Mouse (Mus musculus) midbrain, postnatal 0 days (tissue): Measurements from ENCODE around the gene Dmrtc1b. TPM values are rescaled to one million over a fixed set of nuclear protein-coding genes. Genes with fewer than 3 reads are reported as not detected.
A peak's percentile ranks its signal among the peaks of the same experiment; 100 is the strongest.
"Not testable (repeated sequence)": the region's sequence is repeated elsewhere in the genome, so short reads cannot be mapped to it uniquely, and the experiment has no call there.

Experiments
- ATAC-seq: fragments of 200-750 bp; cut with Nextera tagmentation; 2 replicates; pipeline ENCODE4 v1.8.0; 2017; ENCODE audit warnings: moderate number of reproducible peaks, mild to moderate bottlenecking, moderate TSS enrichment, moderate library complexity; ENCODE audit not compliant: low FRiP score
- DNase-seq: peaks from one replicate; pipeline ENCODE4 v3.0.0-alpha.2; 2015; ENCODE audit warnings: low spot score
- H3K27ac ChIP-seq: fragments of 300-500 bp; sonication (generic); 2 replicates; pipeline ENCODE4 v1.5.1; 2014; ENCODE audit warnings: low read depth, mild to moderate bottlenecking, low read length, mixed read lengths
- H3K27me3 ChIP-seq: fragments of 300-500 bp; sonication (generic); 2 replicates; pipeline ENCODE4 v1.6.1; 2014; ENCODE audit warnings: low read length, control low read depth, mixed read lengths; ENCODE audit not compliant: insufficient read depth
- H3K36me3 ChIP-seq: fragments of 300-500 bp; sonication (generic); 2 replicates; pipeline ENCODE4 v1.6.1; 2014; ENCODE audit warnings: low read length, control low read depth, mixed read lengths; ENCODE audit not compliant: insufficient read depth
- H3K4me1 ChIP-seq: fragments of 300-500 bp; sonication (generic); 2 replicates; pipeline ENCODE4 v1.6.1; 2014; ENCODE audit warnings: mild to moderate bottlenecking, control low read depth, antibody characterized with exemption, low read length, mixed read lengths; ENCODE audit not compliant: insufficient read depth
- H3K4me2 ChIP-seq: fragments of 300-500 bp; sonication (generic); 2 replicates; pipeline ENCODE4 v1.6.1; 2014; ENCODE audit warnings: low read depth, mild to moderate bottlenecking, low read length, mixed read lengths; ENCODE audit not compliant: poor library complexity, severe bottlenecking
- H3K4me3 ChIP-seq: fragments of 300-500 bp; sonication (generic); 2 replicates; pipeline ENCODE4 v1.5.1; 2014; ENCODE audit warnings: low read depth, mild to moderate bottlenecking, low read length, moderate library complexity
- H3K9ac ChIP-seq: fragments of 300-500 bp; sonication (generic); replicated peaks from 2 replicates; pipeline ENCODE4 v1.6.1; 2014; ENCODE audit warnings: mild to moderate bottlenecking, low read length, moderate library complexity, mixed read lengths; ENCODE audit not compliant: poor library complexity, severe bottlenecking
- H3K9me3 ChIP-seq: fragments of 300-500 bp; sonication (generic); 2 replicates; pipeline ENCODE4 v1.6.1; 2016; ENCODE audit warnings: low read length, control low read depth
- CTCF ChIP-seq: IDR thresholded peaks from 2 replicates; pipeline ENCODE4 v1.5.1; 2016; ENCODE audit warnings: antibody characterized with exemption, mild to moderate bottlenecking
- WGBS: fragments of 180-500 bp; shearing (Covaris S2); extraction: QIAGEN DNeasy Blood & Tissue Kit; methylation state at CpG from one replicate; pipeline ENCODE4 v1.1.7; 2014; 5-methylcytosine and 5-hydroxymethylcytosine counted together
- polyA plus RNA-seq: library from polyadenylated mRNA; unstranded; fragments of >200 nt; fragmentation: Nextera tagmentation; extraction: Ambion mirVana; gene quantifications from 2 replicates; pipeline ENCODE4 v1.2.1, GENCODE M21; 2015
- total RNA-seq: library from RNA; depleted of rRNA; stranded (reverse); fragments of >200 nt; gene quantifications from 2 replicates; pipeline ENCODE4 v1.2.3, GENCODE M21; 2014; rRNA removed

Gene Dmrtc1b
- total RNA-seq, result not detected in 2 replicates
- polyA plus RNA-seq, result not detected in 2 replicates

DNA sequence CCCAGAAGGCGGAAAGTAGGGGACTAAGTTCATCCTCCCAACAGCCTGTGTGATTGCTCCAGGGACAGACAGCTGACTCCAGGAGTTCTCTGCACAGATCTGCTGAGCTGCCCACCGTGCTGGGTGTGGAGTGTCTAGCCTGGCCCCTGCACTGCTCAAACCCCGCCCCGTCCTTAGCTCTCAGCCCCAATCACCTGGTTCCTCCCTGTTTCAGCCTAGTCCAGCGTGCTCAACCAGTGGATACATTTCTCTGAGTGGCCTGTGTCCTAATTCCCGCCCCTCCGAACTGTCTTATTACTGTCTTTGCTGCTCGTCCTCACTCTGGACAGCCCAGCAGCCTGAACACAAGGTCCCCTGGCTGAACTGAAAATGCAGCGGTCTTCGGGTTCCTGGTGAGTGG lies at the start of gene Dmrtc1b, which contains the start of gene Gm9112:
Dmrtc1b (plus strand) TSS at position 331 of the 400 bp plus-strand sequence.
Gm9112 (minus strand) TSS at position 101 of the 400 bp plus-strand sequence.
- 76% methylated on average over 7 of the region's 10 CpGs for WGBS
- not testable (repeated sequence) for H3K27ac ChIP-seq, H3K9ac ChIP-seq, H3K4me1 ChIP-seq, DNase-seq, H3K4me3 ChIP-seq, H3K4me2 ChIP-seq, H3K27me3 ChIP-seq, ATAC-seq, H3K9me3 ChIP-seq, H3K36me3 ChIP-seq

DNA sequence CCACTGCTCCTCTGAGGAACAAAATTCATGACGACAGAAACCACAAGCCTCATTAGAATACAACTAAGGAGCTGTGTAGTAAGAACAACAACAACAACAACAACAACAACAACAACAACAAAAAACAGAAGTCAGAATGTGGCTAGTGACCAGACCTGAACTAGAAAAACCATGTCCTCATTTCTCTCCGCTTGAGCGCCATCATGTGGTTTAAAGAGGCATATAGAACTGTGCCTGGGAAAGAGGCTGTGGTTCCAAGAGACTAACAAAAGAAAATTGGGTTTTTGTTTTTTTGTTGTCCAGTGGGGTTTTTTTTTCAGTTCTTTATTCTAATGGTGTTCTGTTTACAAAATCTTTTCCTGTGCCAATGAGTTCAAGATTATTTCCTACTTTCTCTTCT lies 47.0 kb upstream of the Dmrtc1b start:
- Histone ChIP-seq H3K4me2 (no peak overlapping the region), H3K9me3 (no peaks in the 10 kb centered on the region), H3K27me3 (no peaks in the 10 kb centered on the region; the same call in 1 of the 2 replicates), H3K27ac (no peak overlapping the region), H3K9ac (no peak overlapping the region), H3K4me3 (no peak overlapping the region), H3K4me1 (no peaks in the 10 kb centered on the region), H3K36me3 (no peaks in the 10 kb centered on the region)
- DNase-seq, result no peak
- TF ChIP-seq CTCF, result peak; percentile 37; the same call in 1 of the 2 replicates
- 22% methylated on average over 3 of the region's 3 CpGs for WGBS
- ATAC-seq, result no peak

DNA sequence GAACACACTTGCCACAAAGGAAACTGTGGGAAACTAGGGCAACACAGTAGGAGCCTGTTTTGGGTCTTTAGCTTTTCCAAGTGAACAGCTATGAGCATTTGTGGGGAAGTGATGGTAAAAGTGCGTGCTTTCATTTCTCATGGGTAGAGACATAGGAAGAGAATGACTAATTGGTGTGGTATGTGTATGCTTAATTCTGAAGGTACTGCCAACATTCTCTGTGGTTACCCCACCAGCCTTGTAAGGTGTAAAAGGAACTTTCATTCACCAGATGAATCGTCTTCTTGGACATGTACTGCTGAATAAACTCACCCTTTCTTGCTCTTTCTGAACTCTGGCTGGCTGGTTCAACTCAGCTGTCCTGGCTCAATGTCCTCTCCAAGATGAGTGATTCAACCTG lies 41.0 kb upstream of the Dmrtc1b start:
- TF ChIP-seq CTCF, result no peak
- DNase-seq, result no peak
- Histone ChIP-seq H3K27me3 (no peaks in the 10 kb centered on the region), H3K4me3 (no peak overlapping the region), H3K4me2 (no peak overlapping the region), H3K4me1 (no peaks in the 10 kb centered on the region), H3K36me3 (no peaks in the 10 kb centered on the region), H3K27ac (no peak overlapping the region), H3K9ac (no peak overlapping the region), H3K9me3 (no peaks in the 10 kb centered on the region)
- no peak for ATAC-seq
- WGBS, result 88% methylated on average over 2 of the region's 2 CpGs

DNA sequence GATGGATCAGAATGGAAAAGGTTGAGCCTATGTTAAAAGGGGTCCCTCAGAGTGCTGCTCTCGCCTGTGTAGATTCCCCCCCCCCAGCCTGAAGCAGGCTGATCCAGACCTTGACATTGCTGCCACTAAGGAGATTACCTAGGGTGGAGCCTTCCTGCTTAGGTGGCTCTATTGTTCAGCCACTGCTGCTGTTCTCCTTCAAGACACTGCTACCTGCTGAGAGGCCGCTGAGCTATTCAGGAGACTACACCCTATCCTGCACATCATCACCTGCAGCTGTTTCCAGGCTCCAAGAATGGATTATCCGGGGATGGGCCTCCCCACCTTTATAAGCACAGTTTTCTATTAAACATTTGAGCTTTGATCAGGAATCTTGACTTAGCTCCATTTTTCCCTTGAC lies 23.0 kb upstream of the Dmrtc1b start:
- H3K27me3 ChIP-seq, H3K4me2 ChIP-seq, H3K9ac ChIP-seq, DNase-seq, H3K36me3 ChIP-seq, H3K4me3 ChIP-seq, H3K27ac ChIP-seq, H3K9me3 ChIP-seq, H3K4me1 ChIP-seq, ATAC-seq: not testable (repeated sequence)
- WGBS, result 45% methylated on average over 3 of the region's 3 CpGs

DNA sequence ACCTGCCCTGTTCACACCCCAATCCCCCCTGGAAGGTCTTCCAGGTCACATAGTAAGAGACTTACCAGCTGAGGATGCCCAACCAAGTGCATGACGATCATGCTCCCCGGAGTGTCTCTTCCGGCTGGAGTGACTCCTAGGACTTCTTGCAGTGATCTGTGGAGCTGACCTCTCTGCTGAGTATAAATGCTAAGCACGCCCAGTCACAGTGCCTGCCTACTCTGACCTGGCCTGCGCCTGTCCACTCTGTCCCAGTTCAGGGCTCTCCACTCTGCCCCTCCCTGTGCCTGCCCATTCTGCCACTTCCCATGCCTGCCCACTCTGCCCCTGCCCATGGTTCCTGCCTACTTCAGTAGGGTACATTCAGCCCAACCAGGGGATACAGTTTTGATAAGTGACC lies 20.8 kb upstream of the Dmrtc1b start, which contains the start of gene Gm3880:
Gm3880 (minus strand) TSS at position 101 of the 400 bp plus-strand sequence.
- H3K36me3 ChIP-seq, H3K27ac ChIP-seq, ATAC-seq, H3K4me2 ChIP-seq, H3K9ac ChIP-seq, H3K27me3 ChIP-seq, DNase-seq, H3K9me3 ChIP-seq, H3K4me1 ChIP-seq, H3K4me3 ChIP-seq: not testable (repeated sequence)
- 96% methylated on average over 4 of the region's 5 CpGs for WGBS

DNA sequence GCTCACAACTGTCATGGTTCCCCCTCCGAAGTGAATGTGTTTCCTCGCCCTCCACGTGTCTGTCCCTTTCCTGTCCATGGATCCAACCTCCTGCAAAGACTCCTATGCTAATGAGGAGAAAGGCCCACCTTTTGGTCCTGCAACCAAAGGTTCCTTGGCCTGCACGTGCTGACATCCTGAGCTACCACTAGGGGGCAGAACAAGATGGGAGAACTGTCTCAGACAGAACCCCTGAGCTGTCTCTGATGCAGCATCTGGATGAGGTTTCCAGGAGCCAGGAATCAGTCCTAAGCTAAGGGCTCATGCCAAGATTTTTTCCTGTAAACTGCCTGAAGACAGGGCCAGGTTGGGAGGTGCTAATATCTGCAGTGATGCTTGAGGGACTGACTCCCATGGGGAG lies 18.4 kb upstream of the Dmrtc1b start:
- H3K9ac ChIP-seq, H3K36me3 ChIP-seq, H3K4me2 ChIP-seq, H3K27ac ChIP-seq, H3K9me3 ChIP-seq, H3K4me3 ChIP-seq, H3K27me3 ChIP-seq, H3K4me1 ChIP-seq: not testable (repeated sequence)
- WGBS, result 15% methylated on average over 4 of the region's 4 CpGs
- peak; percentile 24 for DNase-seq
- peak; percentile 38; the same call in 1 of the 2 replicates for ATAC-seq
- peak; percentile 61 for TF ChIP-seq CTCF

GRCm38 (mm10) chrX:102700636-102701035 lies 7.0 kb upstream of the Dmrtc1b start:
- H3K4me2 ChIP-seq, H3K27ac ChIP-seq, H3K9me3 ChIP-seq, H3K4me1 ChIP-seq, ATAC-seq, H3K9ac ChIP-seq, H3K27me3 ChIP-seq, H3K4me3 ChIP-seq, H3K36me3 ChIP-seq, DNase-seq: not testable (repeated sequence)
- WGBS, result 73% methylated on average over 3 of the region's 3 CpGs

DNA sequence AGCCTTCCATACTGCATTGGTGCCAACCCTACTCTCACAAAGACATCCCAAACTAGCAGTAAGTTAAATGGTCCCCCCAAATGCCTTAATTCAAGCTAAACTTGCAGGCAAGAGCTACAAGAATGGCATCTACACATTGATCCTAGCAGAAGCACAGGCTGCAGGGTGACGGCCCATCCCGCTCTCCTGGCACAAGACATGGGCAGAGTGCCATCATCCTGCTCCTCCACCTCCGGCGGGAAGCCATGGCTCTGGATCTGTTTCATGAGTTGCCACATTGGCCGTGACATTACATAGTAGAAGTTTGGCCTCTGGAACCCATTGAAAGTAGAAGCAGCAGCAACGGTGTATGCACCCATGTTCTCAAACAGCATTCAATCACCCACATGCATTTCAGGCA lies 16.6 kb downstream of the Dmrtc1b start:
- H3K27me3 ChIP-seq, ATAC-seq, H3K9me3 ChIP-seq, H3K27ac ChIP-seq, H3K4me2 ChIP-seq, DNase-seq, H3K4me1 ChIP-seq, H3K36me3 ChIP-seq, H3K9ac ChIP-seq, H3K4me3 ChIP-seq: not testable (repeated sequence)
- WGBS, result 97% methylated on average over 6 of the region's 6 CpGs
